Mouse (Mus musculus): ENCODE data around the gene Mkln1. TPM values are rescaled to one million over a fixed set of nuclear protein-coding genes. Genes with fewer than 3 reads are reported as not detected.

Mkln1 gene
- polyA plus RNA-seq, 1 experiment from 2014 or later: 148 TPM

- Histone ChIP-seq H3K36me3 (ENCODE audit: control insufficient read depth, insufficient read depth, low read length) (0 out of 2 replicates have a peak, but pooled peaks cover 3% of the 10 kb centered on the region), H3K9me3 (ENCODE audit: control insufficient read depth, low read length) (no peaks in the 10 kb centered on the region), H3K9ac (replicated peaks; ENCODE audit: low read depth, low read length) (no peak overlapping the region), H3K4me2 (ENCODE audit: low read depth, low read length) (no peak overlapping the region), H3K4me1 (ENCODE audit: control insufficient read depth, insufficient read depth, low read length) (no peaks in the 10 kb centered on the region), H3K27ac (ENCODE audit: low read depth, low read length) (no peak overlapping the region), H3K27me3 (ENCODE audit: control insufficient read depth, insufficient read depth, low read length) (no peaks in the 10 kb centered on the region), H3K4me3 (ENCODE audit: low read depth, low read length) (no peak overlapping the region)
- ATAC-seq (ENCODE audit: low read depth): no peak
- 97% methylated on average over 3 of the region's 3 CpGs for WGBS
Measured at GRCm38 (mm10) chr6:31425428-31425827, 26.9 kb downstream of the Mkln1 start.

- H3K27me3 ChIP-seq (ENCODE audit: control insufficient read depth, insufficient read depth, low read length): no peaks in the 10 kb centered on the region
- H3K4me2 ChIP-seq (ENCODE audit: low read depth, low read length): no peak overlapping the region
- 93% methylated on average over 2 of the region's 2 CpGs for WGBS
- H3K4me1 ChIP-seq (ENCODE audit: control insufficient read depth, insufficient read depth, low read length): no peaks in the 10 kb centered on the region
- H3K27ac ChIP-seq (ENCODE audit: low read depth, low read length): no peak overlapping the region
- no peak overlapping the region for H3K4me3 ChIP-seq (ENCODE audit: low read depth, low read length)
- no peaks in the 10 kb centered on the region for H3K9me3 ChIP-seq (ENCODE audit: control insufficient read depth, low read length)
- no peak for ATAC-seq (ENCODE audit: low read depth)
- no peak overlapping the region for H3K9ac ChIP-seq (replicated peaks; ENCODE audit: low read depth, low read length)
- H3K36me3 ChIP-seq (ENCODE audit: control insufficient read depth, insufficient read depth, low read length): peaks cover 8% of the 10 kb centered on the region; the same call in 1 of the 2 replicates
Measured at GRCm38 (mm10) chr6:31437264-31437663, 38.7 kb downstream of the Mkln1 start.

- WGBS: 93% methylated on average over 1 of the region's 1 CpGs
- no peak overlapping the region for H3K4me2 ChIP-seq (ENCODE audit: low read depth, low read length)
- H3K4me3 ChIP-seq (ENCODE audit: low read depth, low read length): no peak overlapping the region
- H3K27ac ChIP-seq (ENCODE audit: low read depth, low read length): no peak overlapping the region
- no peaks in the 10 kb centered on the region for H3K4me1 ChIP-seq (ENCODE audit: control insufficient read depth, insufficient read depth, low read length)
- no peaks in the 10 kb centered on the region for H3K27me3 ChIP-seq (ENCODE audit: control insufficient read depth, insufficient read depth, low read length)
- no peaks in the 10 kb centered on the region for H3K36me3 ChIP-seq (ENCODE audit: control insufficient read depth, insufficient read depth, low read length)
- no peaks in the 10 kb centered on the region for H3K9me3 ChIP-seq (ENCODE audit: control insufficient read depth, low read length)
- no peak overlapping the region for H3K9ac ChIP-seq (replicated peaks; ENCODE audit: low read depth, low read length)
- ATAC-seq (ENCODE audit: low read depth): no peak
Measured at GRCm38 (mm10) chr6:31445258-31445657, 46.7 kb downstream of the Mkln1 start.

- H3K36me3 ChIP-seq (ENCODE audit: control insufficient read depth, insufficient read depth, low read length): peaks cover 8% of the 10 kb centered on the region; the same call in 1 of the 2 replicates
- no peak overlapping the region for H3K4me3 ChIP-seq (ENCODE audit: low read depth, low read length)
- no peaks in the 10 kb centered on the region for H3K4me1 ChIP-seq (ENCODE audit: control insufficient read depth, insufficient read depth, low read length)
- no peak overlapping the region for H3K27ac ChIP-seq (ENCODE audit: low read depth, low read length)
- no peak overlapping the region for H3K4me2 ChIP-seq (ENCODE audit: low read depth, low read length)
- H3K9me3 ChIP-seq (ENCODE audit: control insufficient read depth, low read length): no peaks in the 10 kb centered on the region
- no peak overlapping the region for H3K9ac ChIP-seq (replicated peaks; ENCODE audit: low read depth, low read length)
- no peaks in the 10 kb centered on the region for H3K27me3 ChIP-seq (ENCODE audit: control insufficient read depth, insufficient read depth, low read length)
- ATAC-seq (ENCODE audit: low read depth): no peak
Measured at GRCm38 (mm10) chr6:31453735-31454134, 55.2 kb downstream of the Mkln1 start.

GRCm38 (mm10) chr6:31455376-31455775, 56.8 kb downstream of the Mkln1 start:
- ATAC-seq (ENCODE audit: low read depth): no peak
- H3K36me3 ChIP-seq (ENCODE audit: control insufficient read depth, insufficient read depth, low read length): peaks cover 8% of the 10 kb centered on the region; the same call in 1 of the 2 replicates
- no peaks in the 10 kb centered on the region for H3K27me3 ChIP-seq (ENCODE audit: control insufficient read depth, insufficient read depth, low read length)
- no peak overlapping the region for H3K4me2 ChIP-seq (ENCODE audit: low read depth, low read length)
- WGBS: 54% methylated on average over 2 of the region's 2 CpGs
- no peak overlapping the region for H3K9ac ChIP-seq (replicated peaks; ENCODE audit: low read depth, low read length)
- no peak overlapping the region for H3K4me3 ChIP-seq (ENCODE audit: low read depth, low read length)
- H3K4me1 ChIP-seq (ENCODE audit: control insufficient read depth, insufficient read depth, low read length): no peaks in the 10 kb centered on the region
- no peak overlapping the region for H3K27ac ChIP-seq (ENCODE audit: low read depth, low read length)
- no peaks in the 10 kb centered on the region for H3K9me3 ChIP-seq (ENCODE audit: control insufficient read depth, low read length)

- 74% methylated on average over 1 of the region's 1 CpGs for WGBS
- Histone ChIP-seq H3K36me3 (ENCODE audit: control insufficient read depth, insufficient read depth, low read length) (peaks cover 6% of the 10 kb centered on the region; the same call in 1 of the 2 replicates), H3K4me2 (ENCODE audit: low read depth, low read length) (no peak overlapping the region), H3K4me3 (ENCODE audit: low read depth, low read length) (no peak overlapping the region), H3K9me3 (ENCODE audit: control insufficient read depth, low read length) (no peaks in the 10 kb centered on the region), H3K9ac (replicated peaks; ENCODE audit: low read depth, low read length) (no peak overlapping the region), H3K27ac (ENCODE audit: low read depth, low read length) (no peak overlapping the region), H3K27me3 (ENCODE audit: control insufficient read depth, insufficient read depth, low read length) (no peaks in the 10 kb centered on the region), H3K4me1 (ENCODE audit: control insufficient read depth, insufficient read depth, low read length) (no peaks in the 10 kb centered on the region)
- ATAC-seq (ENCODE audit: low read depth): no peak
Measured at GRCm38 (mm10) chr6:31456988-31457387, 58.5 kb downstream of the Mkln1 start.

- no peaks in the 10 kb centered on the region for H3K9me3 ChIP-seq (ENCODE audit: control insufficient read depth, low read length)
- no peaks in the 10 kb centered on the region for H3K27me3 ChIP-seq (ENCODE audit: control insufficient read depth, insufficient read depth, low read length)
- H3K4me2 ChIP-seq (ENCODE audit: low read depth, low read length): no peak overlapping the region
- no peak for ATAC-seq (ENCODE audit: low read depth)
- H3K4me1 ChIP-seq (ENCODE audit: control insufficient read depth, insufficient read depth, low read length): no peaks in the 10 kb centered on the region
- H3K9ac ChIP-seq (replicated peaks; ENCODE audit: low read depth, low read length): no peak overlapping the region
- 95% methylated on average over 6 of the region's 6 CpGs for WGBS
- H3K4me3 ChIP-seq (ENCODE audit: low read depth, low read length): no peak overlapping the region
- H3K27ac ChIP-seq (ENCODE audit: low read depth, low read length): no peak overlapping the region
- H3K36me3 ChIP-seq (ENCODE audit: control insufficient read depth, insufficient read depth, low read length): peaks cover 3% of the 10 kb centered on the region; the same call in 1 of the 2 replicates
Measured at GRCm38 (mm10) chr6:31469431-31469830, 70.9 kb downstream of the Mkln1 start.

- H3K9ac ChIP-seq (replicated peaks; ENCODE audit: low read depth, low read length): no peak overlapping the region
- H3K27me3 ChIP-seq (ENCODE audit: control insufficient read depth, insufficient read depth, low read length): no peaks in the 10 kb centered on the region
- 81% methylated on average over 4 of the region's 4 CpGs for WGBS
- peaks cover 15% of the 10 kb centered on the region for H3K36me3 ChIP-seq (ENCODE audit: control insufficient read depth, insufficient read depth, low read length)
- no peaks in the 10 kb centered on the region for H3K4me1 ChIP-seq (ENCODE audit: control insufficient read depth, insufficient read depth, low read length)
- no peak overlapping the region for H3K27ac ChIP-seq (ENCODE audit: low read depth, low read length)
- no peak overlapping the region for H3K4me2 ChIP-seq (ENCODE audit: low read depth, low read length)
- no peak overlapping the region for H3K4me3 ChIP-seq (ENCODE audit: low read depth, low read length)
- ATAC-seq (ENCODE audit: low read depth): no peak
- no peaks in the 10 kb centered on the region for H3K9me3 ChIP-seq (ENCODE audit: control insufficient read depth, low read length)
Measured at GRCm38 (mm10) chr6:31478221-31478620, 79.7 kb downstream of the Mkln1 start.

GRCm38 (mm10) chr6:31480008-31480407, 81.5 kb downstream of the Mkln1 start:
- Histone ChIP-seq H3K4me3 (ENCODE audit: low read depth, low read length) (no peak overlapping the region), H3K9ac (replicated peaks; ENCODE audit: low read depth, low read length) (no peak overlapping the region), H3K27me3 (ENCODE audit: control insufficient read depth, insufficient read depth, low read length) (no peaks in the 10 kb centered on the region), H3K36me3 (ENCODE audit: control insufficient read depth, insufficient read depth, low read length) (peaks cover 10% of the 10 kb centered on the region), H3K4me1 (ENCODE audit: control insufficient read depth, insufficient read depth, low read length) (no peaks in the 10 kb centered on the region), H3K27ac (ENCODE audit: low read depth, low read length) (no peak overlapping the region), H3K9me3 (ENCODE audit: control insufficient read depth, low read length) (no peaks in the 10 kb centered on the region), H3K4me2 (ENCODE audit: low read depth, low read length) (no peak overlapping the region)
- no peak for ATAC-seq (ENCODE audit: low read depth)
- WGBS: 86% methylated on average over 4 of the region's 4 CpGs

All from neural tube, embryonic 14.5 days (tissue).